17 mouse cellular contexts compared by ENCODE assay signal in genomic region chr19:43767549-43768322, GRCm38 (mm10). TPM values are rescaled to one million over a fixed set of nuclear protein-coding genes. Genes with fewer than 3 reads are reported as not detected.
DNase-seq lines count a peak whose midpoint lies in the region; ATAC-seq and TF ChIP-seq lines count a peak whose summit lies in the region.
"Had no signal": no experiment of that assay in that cellular context is flagged by ENCODE, and none has a peak within 500 bp of the region (broad histone marks: within the 10 kb centered on the region; RNA-seq: fewer than 3 reads in every experiment).

No protein-coding gene starts in this region.

- 55% methylated on average over 9 of the region's 9 CpGs for WGBS in intestine, embryonic 14.5 days
- 68% methylated on average over 9 of the region's 9 CpGs for WGBS in kidney, embryonic 16.5 days
- 29% methylated on average over 9 of the region's 9 CpGs for WGBS in small intestine, adult 2 months
- 86% methylated on average over 9 of the region's 9 CpGs for WGBS in midbrain, embryonic 10.5 days
- WGBS in lung, adult 2 months: 67% methylated on average over 9 of the region's 9 CpGs

- DNase-seq in kidney, adult 11 months: peak; percentile 63
- no peak for DNase-seq in kidney, postnatal 4 days
- DNase-seq in intestine, embryonic 14.5 days (ENCODE audit: low spot score): no peak
- DNase-seq in right cerebral cortex, postnatal 25 days: no peak
- no peak for DNase-seq in midbrain, embryonic 10.5 days (ENCODE audit: low spot score)
- no peak for DNase-seq in lung, adult 2 months
- DNase-seq: adrenal gland, postnatal 10 days; cerebellum, adult 18-20 months; heart, postnatal 4 days; lung, postnatal 14 days had no signal

- H3K4me1 ChIP-seq in intestine, embryonic 14.5 days (replicated peaks; ENCODE audit: control insufficient read depth, insufficient read depth, low read length): no peaks in the 10 kb centered on the region
- H3K4me1 ChIP-seq in kidney, embryonic 16.5 days (ENCODE audit: insufficient read depth, low read length): no peaks in the 10 kb centered on the region
- H3K4me1 ChIP-seq in small intestine, adult 2 months (ENCODE audit: control insufficient read depth, insufficient read depth, insufficient read length, low read length): peaks cover 20% of the 10 kb centered on the region
- peaks cover 4% of the 10 kb centered on the region; the same call in 1 of the 2 replicates for H3K4me1 ChIP-seq in midbrain, embryonic 10.5 days
- H3K4me1 ChIP-seq in lung, adult 2 months (ENCODE audit: control insufficient read depth, insufficient read depth, low read length): no peaks in the 10 kb centered on the region
- H3K4me1 ChIP-seq: embryonic facial prominence, embryonic 13.5 days; heart, embryonic 13.5 days; neural tube, embryonic 13.5 days had no signal

- no peak overlapping the region for H3K4me3 ChIP-seq in intestine, embryonic 14.5 days (ENCODE audit: low read depth, low read length)
- no peak overlapping the region for H3K4me3 ChIP-seq in kidney, embryonic 16.5 days (ENCODE audit: low read length)
- H3K4me3 ChIP-seq in small intestine, adult 2 months (ENCODE audit: low read depth, low read length): no peak overlapping the region
- no peak overlapping the region for H3K4me3 ChIP-seq in midbrain, embryonic 10.5 days
- H3K4me3 ChIP-seq in lung, adult 2 months (replicated peaks; ENCODE audit: extremely low read depth, low read depth, low read length): no peak overlapping the region
- H3K4me3 ChIP-seq: embryonic facial prominence, embryonic 13.5 days; heart, embryonic 13.5 days; neural tube, embryonic 13.5 days had no signal

- no peak for TF ChIP-seq POLR2A in small intestine, adult 2 months (IDR thresholded peaks at IDR 0.05; ENCODE audit: low read depth, low read length)
- no peak for TF ChIP-seq POLR2A in lung, adult 2 months (IDR thresholded peaks at IDR 0.05; ENCODE audit: borderline replicate concordance, extremely low read depth, low read depth, low read length)

- no peak for TF ChIP-seq CTCF in small intestine, adult 2 months (IDR thresholded peaks at IDR 0.05; ENCODE audit: extremely low read depth, insufficient read length, insufficient replicate concordance, low read depth, low read length)
- no peak for TF ChIP-seq CTCF in lung, adult 2 months (IDR thresholded peaks at IDR 0.05; ENCODE audit: insufficient read depth, low read length)

- peak overlapping the region; percentile 47; the same call in 1 of the 2 replicates for H3K27ac ChIP-seq in intestine, embryonic 14.5 days (ENCODE audit: low read depth)
- H3K27ac ChIP-seq in kidney, embryonic 16.5 days (ENCODE audit: low read length): no peak overlapping the region
- peak overlapping the region; percentile 96 for H3K27ac ChIP-seq in small intestine, adult 2 months (ENCODE audit: insufficient read depth, low read depth, low read length)
- H3K27ac ChIP-seq in midbrain, embryonic 10.5 days (replicated peaks): no peak overlapping the region
- H3K27ac ChIP-seq: embryonic facial prominence, embryonic 13.5 days; heart, embryonic 13.5 days; neural tube, embryonic 13.5 days had no signal

- H3K27me3 ChIP-seq in intestine, embryonic 14.5 days (replicated peaks; ENCODE audit: control insufficient read depth, insufficient read depth, low read length): no peaks in the 10 kb centered on the region
- H3K27me3 ChIP-seq in kidney, embryonic 16.5 days (ENCODE audit: insufficient read depth, low read length): no peaks in the 10 kb centered on the region
- H3K27me3 ChIP-seq in small intestine, adult 2 months (ENCODE audit: control insufficient read depth, insufficient read depth, low read length): no peaks in the 10 kb centered on the region
- no peaks in the 10 kb centered on the region for H3K27me3 ChIP-seq in midbrain, embryonic 10.5 days (ENCODE audit: low read depth, poor library complexity, severe bottlenecking)
- H3K27me3 ChIP-seq: embryonic facial prominence, embryonic 13.5 days; heart, embryonic 13.5 days; neural tube, embryonic 13.5 days had no signal

- no peak overlapping the region for H3K9ac ChIP-seq in intestine, embryonic 14.5 days (ENCODE audit: low read length)
- H3K9ac ChIP-seq in kidney, embryonic 16.5 days (replicated peaks; ENCODE audit: low read length): no peak overlapping the region
- H3K9ac ChIP-seq: embryonic facial prominence, embryonic 13.5 days; heart, embryonic 13.5 days; neural tube, embryonic 13.5 days had no signal

- H3K36me3 ChIP-seq in intestine, embryonic 14.5 days (ENCODE audit: control insufficient read depth, insufficient read depth, low read length): 0 out of 2 replicates have a peak, but pooled peaks cover 3% of the 10 kb centered on the region
- no peaks in the 10 kb centered on the region for H3K36me3 ChIP-seq in kidney, embryonic 16.5 days (ENCODE audit: insufficient read depth, low read length)
- peaks cover 3% of the 10 kb centered on the region; the same call in 1 of the 2 replicates for H3K36me3 ChIP-seq in small intestine, adult 2 months (ENCODE audit: control insufficient read depth, insufficient read depth, low read length)
- no peaks in the 10 kb centered on the region for H3K36me3 ChIP-seq in midbrain, embryonic 10.5 days
- H3K36me3 ChIP-seq: embryonic facial prominence, embryonic 13.5 days had no signal

- peak; percentile 83; the same call in 1 of the 2 replicates for ATAC-seq in intestine, embryonic 14.5 days (replicated peaks; ENCODE audit: low FRiP score, low TSS enrichment, low read depth)
- peak; percentile 70; the same call in 1 of the 2 replicates for ATAC-seq in kidney, embryonic 16.5 days (ENCODE audit: low FRiP score, low TSS enrichment)
- ATAC-seq: forebrain, embryonic 16.5 days; hindbrain, embryonic 16.5 days had no signal

- no peak overlapping the region for H3K4me2 ChIP-seq in intestine, embryonic 14.5 days (ENCODE audit: low read length)
- H3K4me2 ChIP-seq in kidney, embryonic 16.5 days (replicated peaks; ENCODE audit: low read depth, low read length): no peak overlapping the region
- H3K4me2 ChIP-seq: embryonic facial prominence, embryonic 13.5 days; heart, embryonic 13.5 days; neural tube, embryonic 13.5 days had no signal

- no peaks in the 10 kb centered on the region for H3K9me3 ChIP-seq in intestine, embryonic 14.5 days (ENCODE audit: control insufficient read depth, low read length)
- no peaks in the 10 kb centered on the region for H3K9me3 ChIP-seq in kidney, embryonic 16.5 days (ENCODE audit: low read length)
- no peaks in the 10 kb centered on the region for H3K9me3 ChIP-seq in midbrain, embryonic 10.5 days (replicated peaks)
- H3K9me3 ChIP-seq: embryonic facial prominence, embryonic 13.5 days; heart, embryonic 13.5 days; neural tube, embryonic 13.5 days had no signal

RNA-seq across cellular contexts. Expression of gene Abcc2, which starts 14.3 kb away (rescaled TPM):
- 3.8 and 5.3 TPM in 2 replicates for polyA plus RNA-seq in intestine, embryonic 14.5 days (2014; fragmentation: Nextera tagmentation; extraction: Ambion mirVana)
- polyA plus RNA-seq in kidney, embryonic 16.5 days (2015; fragmentation: Nextera tagmentation; extraction: Ambion mirVana): 4.9 and 5.7 TPM in 2 replicates
- 25.3 and 49.5 TPM in 2 replicates for polyA plus RNA-seq in small intestine, adult 2 months (2012; rRNA removed)
- 0.01 TPM in 2 replicates for polyA plus RNA-seq in midbrain, embryonic 10.5 days (2016; fragmentation: Nextera tagmentation; extraction: Ambion mirVana)
- polyA plus RNA-seq in lung, adult 2 months (2012; rRNA removed): 0.01 and 0.13 TPM in 2 replicates
- polyA plus RNA-seq: forebrain, embryonic 16.5 days; heart, embryonic 13.5 days had no signal

RNA-seq across cellular contexts. Expression of gene Cox15, which starts 14.9 kb away (rescaled TPM):
- 9.9 and 10.0 TPM in 2 replicates for polyA plus RNA-seq in intestine, embryonic 14.5 days (2014; fragmentation: Nextera tagmentation; extraction: Ambion mirVana)
- polyA plus RNA-seq in kidney, embryonic 16.5 days (2015; fragmentation: Nextera tagmentation; extraction: Ambion mirVana): 12.0 and 15.6 TPM in 2 replicates
- 6.5 and 9.8 TPM in 2 replicates for polyA plus RNA-seq in small intestine, adult 2 months (2012; rRNA removed)
- polyA plus RNA-seq in midbrain, embryonic 10.5 days (2016; fragmentation: Nextera tagmentation; extraction: Ambion mirVana): 13.7 and 16.5 TPM in 2 replicates
- polyA plus RNA-seq in lung, adult 2 months (2012; rRNA removed): 7.8 and 10.4 TPM in 2 replicates

RNA-seq across cellular contexts. Expression of gene Cutc, which starts 14.9 kb away (rescaled TPM):
- 20.6 and 21.2 TPM in 2 replicates for polyA plus RNA-seq in intestine, embryonic 14.5 days (2014; fragmentation: Nextera tagmentation; extraction: Ambion mirVana)
- polyA plus RNA-seq in kidney, embryonic 16.5 days (2015; fragmentation: Nextera tagmentation; extraction: Ambion mirVana): 15.3 and 18.5 TPM in 2 replicates
- 1.3 and 4.1 TPM in 2 replicates for polyA plus RNA-seq in small intestine, adult 2 months (2012; rRNA removed)
- 14.0 and 14.7 TPM in 2 replicates for polyA plus RNA-seq in midbrain, embryonic 10.5 days (2016; fragmentation: Nextera tagmentation; extraction: Ambion mirVana)
- polyA plus RNA-seq in lung, adult 2 months (2012; rRNA removed): 2.6 and 4.8 TPM in 2 replicates

Comparison
In these comparisons a context has a peak if more than half of its experiments do, and no peak if none do; other contexts are left out.
1. H3K27ac ChIP-seq: peak in intestine, embryonic 14.5 days (single experiment) and small intestine, adult 2 months (single experiment); none in kidney, embryonic 16.5 days (single experiment) and midbrain, embryonic 10.5 days (single experiment).